8 mouse cellular contexts compared by ENCODE assay signal in genomic region chr3:137752447-137753256, GRCm38 (mm10).
DNase-seq lines count a peak whose midpoint lies in the region; ATAC-seq lines count a peak whose summit lies in the region.

No protein-coding gene starts in this region.

- H3K9ac ChIP-seq in hindbrain, embryonic 13.5 days = peak overlapping the region; percentile 67

- H3K36me3 ChIP-seq in hindbrain, embryonic 13.5 days = no peaks in the 10 kb centered on the region

- peak overlapping the region; percentile 58 for H3K4me2 ChIP-seq in hindbrain, embryonic 13.5 days

- peak overlapping the region; percentile 61; the same call in 1 of the 2 replicates for H3K27ac ChIP-seq in hindbrain, embryonic 13.5 days

- ATAC-seq in hindbrain, embryonic 13.5 days (ENCODE audit: low FRiP score) = peak; percentile 92

- no peaks in the 10 kb centered on the region for H3K27me3 ChIP-seq in hindbrain, embryonic 13.5 days

- peak overlapping the region; percentile 32 for H3K4me3 ChIP-seq in hindbrain, embryonic 13.5 days

- no peaks in the 10 kb centered on the region for H3K9me3 ChIP-seq in hindbrain, embryonic 13.5 days

- H3K4me1 ChIP-seq in hindbrain, embryonic 13.5 days (replicated peaks) = peaks cover 9% of the 10 kb centered on the region; the same call in 1 of the 2 replicates

- 19% methylated on average over 25 of the region's 25 CpGs for WGBS in hindbrain, embryonic 13.5 days

- peak; percentile 73 for DNase-seq in MEL-GATA-1-ER (ENCODE audit: extremely low read depth, low read depth)
- DNase-seq in cerebellum, adult 9-10 months = peak; percentile 79
- DNase-seq in frontal cortex, postnatal 14 days (ENCODE audit: low spot score in 2 of 2) = peak; percentile 71 to 83
- peak; percentile 87 to 90 for DNase-seq in layer of hippocampus, postnatal 14 days (ENCODE audit: low spot score in 2 of 2)
- DNase-seq in lung, postnatal 10 days = peak; percentile 85
- DNase-seq in retina, embryonic 14.5 days (ENCODE audit: low spot score) = peak; percentile 95
- DNase-seq in thymus, postnatal 4 days = peak; percentile 86

Comparison
In these comparisons a context has a peak if more than half of its experiments do, and no peak if none do; other contexts are left out.
1. Peak in every context shown above with its lines: DNase-seq, ATAC-seq, H3K4me3 ChIP-seq and H3K27ac ChIP-seq.